Mouse (Mus musculus) kidney, postnatal 0 days (tissue): ENCODE measurements at regions not wholly inside any gene's neighbourhood (a gene's known extent, or its start where the extent isn't known, plus 50 kb on each side); places are given as distances from the start of the nearest gene placed in this dataset.
"Not testable (repeated sequence)": the region's sequence is repeated elsewhere in the genome, so short reads cannot be mapped to it uniquely, and the experiment has no call there.

Source experiments
- ATAC-seq: fragments of 200-750 bp; cut with Nextera tagmentation; replicated peaks from 2 replicates; pipeline ENCODE4 v1.8.0; 2017; ENCODE audit warnings: low read depth, moderate number of reproducible peaks, moderate TSS enrichment, moderate library complexity; ENCODE audit not compliant: low FRiP score
- DNase-seq: peaks from one replicate; pipeline ENCODE4 v3.0.0-alpha.2; 2016; ENCODE audit warnings: low spot score
- H3K27ac ChIP-seq: fragments of 300-500 bp; sonication (generic); 2 replicates; pipeline ENCODE4 v1.5.1; 2014; ENCODE audit warnings: mild to moderate bottlenecking
- H3K27me3 ChIP-seq: fragments of 300-500 bp; sonication (generic); 2 replicates; pipeline ENCODE4 v1.6.1; 2014; ENCODE audit warnings: low read length, mixed read lengths; ENCODE audit not compliant: insufficient read depth
- H3K36me3 ChIP-seq: fragments of 300-500 bp; sonication (generic); 2 replicates; pipeline ENCODE4 v1.6.1; 2014; ENCODE audit warnings: low read length, mixed read lengths; ENCODE audit not compliant: insufficient read depth
- H3K4me1 ChIP-seq: fragments of 300-500 bp; sonication (generic); replicated peaks from 2 replicates; pipeline ENCODE4 v1.6.1; 2014; ENCODE audit warnings: antibody characterized with exemption, low read length, mixed read lengths; ENCODE audit not compliant: insufficient read depth
- H3K4me2 ChIP-seq: fragments of 300-500 bp; sonication (generic); 2 replicates; pipeline ENCODE4 v1.6.1; 2014; ENCODE audit warnings: mild to moderate bottlenecking, low read length, moderate library complexity, mixed read lengths
- H3K4me3 ChIP-seq: fragments of 300-500 bp; sonication (generic); replicated peaks from 2 replicates; pipeline ENCODE4 v1.5.1; 2014; ENCODE audit warnings: low read depth, low read length
- H3K9ac ChIP-seq: fragments of 300-500 bp; sonication (generic); 2 replicates; pipeline ENCODE4 v1.6.1; 2014; ENCODE audit warnings: low read depth, low read length
- H3K9me3 ChIP-seq: fragments of 300-500 bp; sonication (generic); replicated peaks from 2 replicates; pipeline ENCODE4 v1.6.1; 2016; ENCODE audit warnings: low read length, inconsistent platforms, mixed read lengths
- CTCF ChIP-seq: IDR thresholded peaks from 2 replicates; pipeline ENCODE4 v1.5.1; 2016; ENCODE audit warnings: antibody characterized with exemption, low read depth, mild to moderate bottlenecking, moderate library complexity
- WGBS: fragments of 180-500 bp; shearing (Covaris S2); extraction: QIAGEN DNeasy Blood & Tissue Kit; methylation state at CpG from one replicate; pipeline ENCODE4 v1.1.7; 2014; 5-methylcytosine and 5-hydroxymethylcytosine counted together

- TF ChIP-seq CTCF: no peak
- no peak overlapping the region for H3K4me3 ChIP-seq
- no peak for ATAC-seq
- H3K27ac ChIP-seq: no peak overlapping the region
- no peaks in the 10 kb centered on the region for H3K9me3 ChIP-seq
- H3K36me3 ChIP-seq: no peaks in the 10 kb centered on the region
- no peaks in the 10 kb centered on the region for H3K27me3 ChIP-seq
- no peak for DNase-seq
- no peak overlapping the region for H3K4me2 ChIP-seq
- WGBS: 66% methylated on average over 2 of the region's 2 CpGs
- no peak overlapping the region for H3K9ac ChIP-seq
- H3K4me1 ChIP-seq: no peaks in the 10 kb centered on the region
These were observed 128.2 kb downstream of the Olfr164 start for GRCm38 (mm10) chr16:19185434-19186256.

- no peaks in the 10 kb centered on the region for H3K9me3 ChIP-seq
- H3K4me2 ChIP-seq: no peak overlapping the region
- no peaks in the 10 kb centered on the region for H3K4me1 ChIP-seq
- ATAC-seq (no peak), DNase-seq (no peak)
- no peak overlapping the region for H3K27ac ChIP-seq
- H3K9ac ChIP-seq: no peak overlapping the region
- no peak overlapping the region for H3K4me3 ChIP-seq
- no peaks in the 10 kb centered on the region for H3K27me3 ChIP-seq
- TF ChIP-seq CTCF: no peak
- WGBS: 19% methylated on average over 1 of the region's 1 CpGs
- no peaks in the 10 kb centered on the region for H3K36me3 ChIP-seq
These were observed 134.5 kb downstream of the Olfr164 start for GRCm38 (mm10) chr16:19179214-19180010.

GRCm38 (mm10) chr16:19153046-19153445, 160.8 kb downstream of the Olfr164 start:
- DNase-seq: no peak
- H3K9ac ChIP-seq: no peak overlapping the region
- no peak for ATAC-seq
- H3K4me2 ChIP-seq: no peak overlapping the region
- no peaks in the 10 kb centered on the region for H3K4me1 ChIP-seq
- TF ChIP-seq CTCF: no peak
- 59% methylated on average over 2 of the region's 2 CpGs for WGBS
- H3K9me3 ChIP-seq: no peaks in the 10 kb centered on the region
- H3K4me3 ChIP-seq: no peak overlapping the region
- no peaks in the 10 kb centered on the region for H3K36me3 ChIP-seq
- no peaks in the 10 kb centered on the region for H3K27me3 ChIP-seq
- H3K27ac ChIP-seq: no peak overlapping the region

GRCm38 (mm10) chr16:19152465-19152864, 161.4 kb downstream of the Olfr164 start:
- H3K27ac ChIP-seq, H3K4me2 ChIP-seq, H3K4me1 ChIP-seq, H3K36me3 ChIP-seq, H3K9ac ChIP-seq, H3K27me3 ChIP-seq, DNase-seq, H3K9me3 ChIP-seq, H3K4me3 ChIP-seq, ATAC-seq: not testable (repeated sequence)
- WGBS: 64% methylated on average over 1 of the region's 1 CpGs

- 67% methylated on average over 2 of the region's 2 CpGs for WGBS
- ATAC-seq: no peak
- no peak for TF ChIP-seq CTCF
These were observed 162.8 kb downstream of the Olfr164 start for GRCm38 (mm10) chr16:19151110-19151509.

GRCm38 (mm10) chr16:19150582-19150981, 163.3 kb downstream of the Olfr164 start:
- H3K27ac ChIP-seq: no peak overlapping the region
- no peaks in the 10 kb centered on the region for H3K27me3 ChIP-seq
- no peak overlapping the region for H3K4me2 ChIP-seq
- H3K9me3 ChIP-seq: no peaks in the 10 kb centered on the region
- no peak for TF ChIP-seq CTCF
- H3K4me3 ChIP-seq: no peak overlapping the region
- ATAC-seq: no peak
- no peaks in the 10 kb centered on the region for H3K36me3 ChIP-seq
- 76% methylated on average over 2 of the region's 2 CpGs for WGBS
- no peak overlapping the region for H3K9ac ChIP-seq
- H3K4me1 ChIP-seq: no peaks in the 10 kb centered on the region
- no peak for DNase-seq

More at GRCm38 (mm10) chr16:19151110-19151509, 162.8 kb downstream of the Olfr164 start:
- no peaks in the 10 kb centered on the region for H3K4me1 ChIP-seq
- no peak overlapping the region for H3K4me3 ChIP-seq
- no peak overlapping the region for H3K27ac ChIP-seq
- no peak overlapping the region for H3K4me2 ChIP-seq
- H3K9me3 ChIP-seq: no peaks in the 10 kb centered on the region
- DNase-seq: no peak
- H3K27me3 ChIP-seq: no peaks in the 10 kb centered on the region
- no peaks in the 10 kb centered on the region for H3K36me3 ChIP-seq
- H3K9ac ChIP-seq: no peak overlapping the region
